Mouse (Mus musculus) E14TG2a.4 (cell line): ENCODE data around the gene Mst1.

ENCODE experiments used
- CTCF ChIP-seq: conservative IDR thresholded peaks from 2 replicates; pipeline ENCODE4 v1.5.1; 2014; ENCODE audit warnings: low read length
- NANOG ChIP-seq: IDR thresholded peaks from 2 replicates; pipeline ENCODE4 v1.6.1; 2014; ENCODE audit warnings: borderline replicate concordance, low read length, mixed read lengths
- POU5F1 ChIP-seq: IDR thresholded peaks from 2 replicates; pipeline ENCODE4 v1.6.1; 2014; ENCODE audit warnings: low read length, borderline replicate concordance

DNA sequence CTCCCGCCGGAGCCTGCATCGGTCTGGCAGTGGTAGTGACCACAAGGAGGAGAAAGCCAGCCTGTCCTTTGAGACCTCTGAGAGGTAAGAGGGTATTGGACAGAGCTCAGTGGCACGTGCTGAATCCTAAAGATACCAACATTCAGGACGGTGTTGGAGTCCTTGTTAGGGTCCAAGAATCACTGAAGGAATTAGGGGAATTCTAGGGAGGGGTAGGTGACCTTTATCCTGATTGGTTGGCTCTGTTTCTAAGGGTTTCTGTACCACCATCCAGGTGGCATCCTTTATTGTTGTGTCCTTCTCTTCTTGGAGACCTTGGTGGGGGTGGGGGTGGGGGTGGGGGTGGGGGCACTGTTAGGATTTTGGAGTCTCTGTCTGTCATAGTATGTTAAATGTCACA is 48.1 kb upstream of the Mst1 start:
- TF ChIP-seq CTCF, result no peak
- no peak for TF ChIP-seq NANOG
- no peak for TF ChIP-seq POU5F1
